Mouse (Mus musculus) liver, embryonic 16.5 days (tissue): ENCODE results near the gene Ipo11. TPM values are rescaled to one million over a fixed set of nuclear protein-coding genes. Genes with fewer than 3 reads are reported as not detected.
A peak's percentile ranks its signal among the peaks of the same experiment; 100 is the strongest.

Source experiments
- ATAC-seq: fragments of 200-750 bp; cut with Nextera tagmentation; 2 replicates; pipeline ENCODE4 v1.8.0; 2017; ENCODE audit warnings: low read depth, mild to moderate bottlenecking, moderate number of reproducible peaks, moderate library complexity
- H3K27ac ChIP-seq: fragments of 300-500 bp; sonication (generic); 2 replicates; pipeline ENCODE4 v1.5.1; 2014; ENCODE audit warnings: mild to moderate bottlenecking, low read length
- H3K27me3 ChIP-seq: fragments of 300-500 bp; sonication (generic); 2 replicates; pipeline ENCODE4 v1.6.1; 2014; ENCODE audit warnings: low read depth, low read length, mixed read lengths; ENCODE audit not compliant: control insufficient read depth, insufficient read depth
- H3K36me3 ChIP-seq: fragments of 300-500 bp; sonication (generic); 2 replicates; pipeline ENCODE4 v1.6.1; 2014; ENCODE audit warnings: mild to moderate bottlenecking; ENCODE audit not compliant: control insufficient read depth, insufficient read depth
- H3K4me1 ChIP-seq: fragments of 300-500 bp; sonication (generic); 2 replicates; pipeline ENCODE4 v1.6.1; 2014; ENCODE audit warnings: low read depth, low read length, mixed read lengths; ENCODE audit not compliant: control insufficient read depth
- H3K4me2 ChIP-seq: fragments of 300-500 bp; sonication (generic); 2 replicates; pipeline ENCODE4 v1.6.1; 2014; ENCODE audit warnings: low read depth, low read length, mixed read lengths
- H3K4me3 ChIP-seq: fragments of 300-500 bp; sonication (generic); 2 replicates; pipeline ENCODE4 v1.5.1; 2014; ENCODE audit warnings: low read depth, mild to moderate bottlenecking, low read length
- H3K9ac ChIP-seq: fragments of 300-500 bp; sonication (generic); 2 replicates; pipeline ENCODE4 v1.6.1; 2014; ENCODE audit warnings: low read depth, low read length
- H3K9me3 ChIP-seq: fragments of 300-500 bp; sonication (generic); replicated peaks from 2 replicates; pipeline ENCODE4 v1.6.1; 2016; ENCODE audit warnings: low read length; ENCODE audit not compliant: control insufficient read depth
- WGBS: fragments of 180-500 bp; shearing (Covaris S2); extraction: QIAGEN DNeasy Blood & Tissue Kit; methylation state at CpG from one replicate; pipeline ENCODE4 v1.1.7; 2014; ENCODE audit not compliant: insufficient replicate concordance; 5-methylcytosine and 5-hydroxymethylcytosine counted together
- polyA plus RNA-seq: library from polyadenylated mRNA; unstranded; fragments of >200 nt; fragmentation: Nextera tagmentation; extraction: Ambion mirVana; gene quantifications from 2 replicates; pipeline ENCODE4 v1.2.1, GENCODE M21; 2015

The Ipo11 gene
- polyA plus RNA-seq, 1 experiment from 2014 or later = 24.3 TPM

- Histone ChIP-seq H3K27me3 (no peaks in the 10 kb centered on the region), H3K9ac (no peak overlapping the region), H3K36me3 (no peaks in the 10 kb centered on the region), H3K4me3 (no peak overlapping the region), H3K4me1 (no peaks in the 10 kb centered on the region), H3K27ac (no peak overlapping the region), H3K4me2 (no peak overlapping the region), H3K9me3 (no peaks in the 10 kb centered on the region)
- ATAC-seq = no peak
- WGBS = 62% methylated on average over 10 of the region's 10 CpGs
Measured at GRCm38 (mm10) chr13:106768807-106769206, 168.0 kb downstream of the Ipo11 start.

GRCm38 (mm10) chr13:106762611-106763010, 174.1 kb downstream of the Ipo11 start:
- no peak for ATAC-seq
- Histone ChIP-seq H3K27ac (no peak overlapping the region), H3K9me3 (no peaks in the 10 kb centered on the region), H3K4me3 (no peak overlapping the region), H3K36me3 (no peaks in the 10 kb centered on the region), H3K9ac (no peak overlapping the region), H3K4me2 (no peak overlapping the region), H3K4me1 (no peaks in the 10 kb centered on the region), H3K27me3 (no peaks in the 10 kb centered on the region)
- 30% methylated on average over 1 of the region's 1 CpGs for WGBS

- ATAC-seq = no peak
- Histone ChIP-seq H3K4me3 (no peak overlapping the region), H3K9ac (no peak overlapping the region), H3K27me3 (no peaks in the 10 kb centered on the region), H3K4me1 (no peaks in the 10 kb centered on the region), H3K36me3 (no peaks in the 10 kb centered on the region), H3K9me3 (no peaks in the 10 kb centered on the region), H3K4me2 (no peak overlapping the region), H3K27ac (no peak overlapping the region)
- WGBS = 74% methylated on average over 1 of the region's 1 CpGs
Measured at GRCm38 (mm10) chr13:106761661-106762060, 175.1 kb downstream of the Ipo11 start.

GRCm38 (mm10) chr13:106760232-106760875, 176.4 kb downstream of the Ipo11 start:
- Histone ChIP-seq H3K27ac (0 out of 2 replicates have a peak overlapping the region, but pooled peaks have one; percentile 7), H3K4me2 (no peak overlapping the region), H3K27me3 (no peaks in the 10 kb centered on the region), H3K4me3 (no peak overlapping the region), H3K4me1 (no peaks in the 10 kb centered on the region), H3K36me3 (no peaks in the 10 kb centered on the region), H3K9ac (no peak overlapping the region), H3K9me3 (no peaks in the 10 kb centered on the region)
- peak; percentile 59 for ATAC-seq
- WGBS = 15% methylated on average over 14 of the region's 14 CpGs

- Histone ChIP-seq H3K4me2 (no peak overlapping the region), H3K36me3 (no peaks in the 10 kb centered on the region), H3K9ac (no peak overlapping the region), H3K4me3 (no peak overlapping the region), H3K27ac (no peak overlapping the region), H3K9me3 (no peaks in the 10 kb centered on the region), H3K4me1 (no peaks in the 10 kb centered on the region), H3K27me3 (no peaks in the 10 kb centered on the region)
- no peak for ATAC-seq
- 57% methylated on average over 5 of the region's 5 CpGs for WGBS
Measured at GRCm38 (mm10) chr13:106755892-106756291, 180.9 kb downstream of the Ipo11 start.

- no peak overlapping the region for H3K27ac ChIP-seq
- WGBS = 59% methylated on average over 3 of the region's 3 CpGs
- no peak for ATAC-seq
- H3K27me3 ChIP-seq = no peaks in the 10 kb centered on the region
- H3K9ac ChIP-seq = no peak overlapping the region
- H3K4me3 ChIP-seq = no peak overlapping the region
- no peaks in the 10 kb centered on the region for H3K9me3 ChIP-seq
- no peak overlapping the region for H3K4me2 ChIP-seq
- no peaks in the 10 kb centered on the region for H3K4me1 ChIP-seq
- no peaks in the 10 kb centered on the region for H3K36me3 ChIP-seq
Measured at GRCm38 (mm10) chr13:106754216-106754615, 182.5 kb downstream of the Ipo11 start.

- ATAC-seq = no peak
- no peaks in the 10 kb centered on the region for H3K27me3 ChIP-seq
- no peak overlapping the region for H3K27ac ChIP-seq
- H3K36me3 ChIP-seq = no peaks in the 10 kb centered on the region
- no peak overlapping the region for H3K9ac ChIP-seq
- no peak overlapping the region for H3K4me2 ChIP-seq
- no peaks in the 10 kb centered on the region for H3K9me3 ChIP-seq
- 69% methylated on average over 1 of the region's 1 CpGs for WGBS
- no peak overlapping the region for H3K4me3 ChIP-seq
- no peaks in the 10 kb centered on the region for H3K4me1 ChIP-seq
Measured at GRCm38 (mm10) chr13:106751951-106752350, 184.8 kb downstream of the Ipo11 start.

GRCm38 (mm10) chr13:106746823-106747222, 189.9 kb downstream of the Ipo11 start:
- H3K4me2 ChIP-seq = no peak overlapping the region
- H3K9ac ChIP-seq = no peak overlapping the region
- no peaks in the 10 kb centered on the region for H3K27me3 ChIP-seq
- H3K4me1 ChIP-seq = no peaks in the 10 kb centered on the region
- no peak overlapping the region for H3K27ac ChIP-seq
- H3K9me3 ChIP-seq = no peaks in the 10 kb centered on the region
- no peak overlapping the region for H3K4me3 ChIP-seq
- no peaks in the 10 kb centered on the region for H3K36me3 ChIP-seq
- 56% methylated on average over 5 of the region's 5 CpGs for WGBS
- ATAC-seq = no peak

GRCm38 (mm10) chr13:106745201-106745600, 191.6 kb downstream of the Ipo11 start:
- Histone ChIP-seq H3K27me3 (no peaks in the 10 kb centered on the region), H3K4me2 (no peak overlapping the region), H3K36me3 (no peaks in the 10 kb centered on the region), H3K9ac (no peak overlapping the region), H3K4me1 (no peaks in the 10 kb centered on the region), H3K27ac (no peak overlapping the region), H3K4me3 (no peak overlapping the region), H3K9me3 (no peaks in the 10 kb centered on the region)
- no peak for ATAC-seq
- 7% methylated on average over 6 of the region's 6 CpGs for WGBS
